Mouse (Mus musculus) Muller cell, postnatal 12 days (primary cell): ENCODE measurements at regions not wholly inside any gene's neighbourhood (a gene's known extent, or its start where the extent isn't known, plus 50 kb on each side); places are given as distances from the start of the nearest gene placed in this dataset.

Experiments
- DNase-seq: peaks from one replicate; pipeline ENCODE4 v3.0.0-alpha.2; 2015; ENCODE audit errors: inconsistent ontology term

DNA sequence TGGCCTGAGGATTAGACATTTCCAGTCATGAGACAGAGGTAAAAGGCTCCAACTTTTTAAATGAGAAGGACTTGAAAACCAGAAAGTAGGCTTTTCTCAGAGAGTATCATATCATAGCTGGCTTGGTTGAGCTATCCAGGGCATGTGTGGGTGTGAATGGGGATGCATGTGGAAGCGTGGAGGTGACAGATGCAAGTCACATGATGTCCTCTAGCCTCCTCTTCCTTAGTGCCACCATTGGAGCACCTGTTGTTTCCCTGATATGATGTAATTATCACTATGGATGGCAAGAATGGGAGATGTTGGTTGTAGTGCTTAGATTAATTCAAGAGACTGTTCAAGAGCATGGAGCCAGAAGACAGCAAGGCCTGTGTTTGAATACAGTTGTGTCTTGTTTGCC is 510.0 kb downstream of the Ccdc171 start:
- DNase-seq = no peak

- DNase-seq = no peak
These were observed 512.2 kb downstream of the Ccdc171 start for GRCm38 (mm10) chr4:84037535-84037934.

DNA sequence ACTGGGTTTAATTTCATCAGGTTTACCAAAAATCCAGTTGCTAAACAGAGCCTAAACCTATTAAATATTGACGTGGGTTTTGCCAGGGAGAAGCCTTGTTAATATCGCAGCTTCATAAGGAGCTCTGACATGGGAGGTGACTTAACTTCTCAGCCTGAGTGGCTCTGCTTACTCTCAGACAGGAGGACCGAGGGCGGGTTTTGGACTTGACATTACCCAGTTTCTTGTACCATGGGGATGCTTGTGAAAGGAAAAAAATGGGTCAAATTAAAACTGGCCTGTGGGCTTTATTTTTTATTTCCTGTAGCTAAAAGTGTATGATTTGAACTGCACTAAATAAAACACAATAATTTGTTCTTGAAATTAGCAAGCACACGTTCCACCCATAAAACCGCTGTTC is 524.9 kb downstream of the Ccdc171 start:
- no peak for DNase-seq

GRCm38 (mm10) chr4:84056863-84057502 is 531.6 kb downstream of the Ccdc171 start:
- DNase-seq = no peak

- no peak for DNase-seq
These were observed 534.8 kb downstream of the Ccdc171 start for GRCm38 (mm10) chr4:84060187-84060586.

DNA sequence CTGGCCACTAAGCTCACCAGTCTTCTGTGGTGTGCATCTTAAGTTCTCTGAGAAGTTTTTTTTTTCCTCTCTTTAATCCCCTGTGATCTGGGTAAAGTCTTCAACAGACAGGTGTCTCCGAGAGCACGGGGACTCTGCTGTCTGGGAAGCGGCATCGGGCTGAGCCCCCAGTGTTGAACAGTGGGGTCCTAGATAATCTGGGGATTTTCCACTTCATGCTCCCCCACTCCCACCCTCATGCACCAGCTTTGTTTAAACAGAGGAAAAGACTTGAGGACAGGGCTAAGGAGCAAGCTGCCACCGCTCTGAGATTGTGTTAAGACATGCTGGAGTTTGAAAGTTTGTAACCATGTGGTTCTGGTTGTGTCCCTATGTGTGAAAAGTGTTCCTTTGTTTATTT is 538.4 kb downstream of the Ccdc171 start:
- DNase-seq = no peak

DNA sequence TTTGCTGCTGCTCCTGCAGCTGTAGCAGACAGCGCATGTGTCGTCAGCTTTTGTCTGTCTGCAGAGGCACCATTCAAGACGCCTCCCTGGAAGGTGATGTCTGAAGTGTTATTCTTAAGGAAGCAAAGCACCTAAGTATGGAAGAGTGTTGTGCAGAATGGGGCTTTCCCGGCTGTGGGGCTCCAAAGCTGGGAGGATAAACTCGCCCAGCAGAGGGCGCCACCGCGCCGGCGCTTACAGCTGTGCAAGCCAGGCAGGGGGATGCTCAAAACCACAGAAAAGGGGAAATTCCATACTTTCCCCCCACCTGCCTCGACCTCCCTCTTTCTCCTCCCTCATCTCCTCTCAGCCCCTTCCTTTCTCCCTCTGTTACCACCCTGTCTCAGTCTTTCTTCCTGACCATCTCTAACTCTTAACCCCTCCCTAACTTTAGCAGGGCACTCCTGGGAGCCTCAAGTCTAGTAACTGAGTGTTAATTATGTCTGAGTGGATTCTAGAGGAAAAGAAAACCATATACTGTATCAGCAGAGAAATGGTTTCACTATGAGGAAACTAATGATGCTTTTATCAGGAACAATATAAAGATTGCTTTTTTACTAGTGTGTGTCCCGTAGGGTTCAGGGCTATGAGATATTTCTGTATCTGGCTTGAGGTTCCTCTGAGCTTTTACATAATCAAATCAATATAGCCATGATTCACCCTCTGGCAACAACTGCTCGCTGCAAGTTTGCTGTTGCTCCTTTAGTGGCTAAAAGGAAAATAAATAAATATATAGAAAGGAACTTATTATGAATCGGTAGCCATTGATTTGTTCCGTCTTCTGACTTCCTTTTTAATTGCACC is 539.5 kb downstream of the Ccdc171 start:
- DNase-seq = peak; percentile 59

- peak; percentile 48 for DNase-seq
These were observed 540.2 kb downstream of the Ccdc171 start for GRCm38 (mm10) chr4:84065457-84066124.

GRCm38 (mm10) chr4:84067931-84068575 is 542.7 kb downstream of the Ccdc171 start:
- DNase-seq = no peak

- DNase-seq = no peak
These were observed 543.8 kb downstream of the Ccdc171 start for GRCm38 (mm10) chr4:84068947-84069663.

GRCm38 (mm10) chr4:84069681-84070080 is 544.3 kb downstream of the Ccdc171 start:
- DNase-seq = no peak

DNA sequence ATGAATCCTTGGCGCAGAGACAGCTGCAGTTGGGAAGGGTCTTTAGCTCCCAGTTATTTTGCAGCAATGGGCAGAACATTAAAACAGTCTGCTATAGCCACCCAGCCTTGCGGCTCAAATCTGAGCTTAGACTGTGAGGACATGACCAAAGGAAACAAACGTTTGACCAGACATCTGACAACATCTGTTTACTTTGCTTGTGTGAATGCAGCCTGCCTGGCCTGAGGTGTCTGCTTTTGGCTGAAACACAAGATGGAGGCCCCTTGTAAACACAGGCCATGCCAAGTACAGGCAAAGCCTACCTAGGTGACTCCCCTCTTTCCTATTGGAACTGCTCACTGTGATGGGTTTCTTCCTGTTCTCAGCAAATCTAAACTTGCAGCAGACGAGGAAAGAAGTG is 544.7 kb downstream of the Ccdc171 start:
- no peak for DNase-seq

DNA sequence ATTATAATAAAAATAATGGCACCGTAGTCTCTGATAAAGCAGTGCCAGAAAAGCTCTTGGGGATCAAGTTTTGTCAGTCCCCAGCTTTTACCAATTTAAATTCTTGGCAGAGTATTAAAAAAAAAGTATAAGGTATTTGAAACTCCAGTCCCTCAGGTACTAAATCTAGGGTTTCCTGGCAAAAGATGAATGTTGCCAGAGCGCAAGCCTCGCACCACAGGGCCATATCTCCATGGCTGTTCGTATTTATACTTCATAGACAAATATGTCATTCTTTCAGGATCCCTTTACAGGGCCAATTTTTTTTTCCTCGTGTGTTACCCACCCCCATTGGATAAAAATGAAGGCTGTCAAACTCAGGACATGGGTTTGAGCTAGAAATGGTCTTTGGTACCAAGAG is 546.8 kb downstream of the Ccdc171 start:
- DNase-seq = no peak

DNA sequence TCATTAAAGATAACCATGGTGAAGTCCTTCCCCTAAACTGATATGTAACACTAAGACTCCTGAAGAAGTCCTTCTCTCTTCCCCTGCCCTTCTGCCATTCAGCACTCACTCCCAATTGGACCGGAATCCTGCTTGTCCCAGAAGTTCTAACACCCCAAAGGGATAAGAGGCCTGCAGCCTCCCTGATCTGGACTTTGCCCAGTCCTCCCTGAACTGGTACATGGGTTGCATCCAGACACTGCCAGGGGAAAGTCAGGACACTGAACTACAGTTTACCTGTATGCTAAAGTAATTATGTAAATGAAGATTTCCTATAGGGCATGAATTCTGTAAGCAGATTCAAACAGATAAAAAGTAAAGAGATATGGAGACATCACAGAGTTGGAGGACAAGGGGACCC is 551.2 kb downstream of the Ccdc171 start:
- DNase-seq = no peak

DNA sequence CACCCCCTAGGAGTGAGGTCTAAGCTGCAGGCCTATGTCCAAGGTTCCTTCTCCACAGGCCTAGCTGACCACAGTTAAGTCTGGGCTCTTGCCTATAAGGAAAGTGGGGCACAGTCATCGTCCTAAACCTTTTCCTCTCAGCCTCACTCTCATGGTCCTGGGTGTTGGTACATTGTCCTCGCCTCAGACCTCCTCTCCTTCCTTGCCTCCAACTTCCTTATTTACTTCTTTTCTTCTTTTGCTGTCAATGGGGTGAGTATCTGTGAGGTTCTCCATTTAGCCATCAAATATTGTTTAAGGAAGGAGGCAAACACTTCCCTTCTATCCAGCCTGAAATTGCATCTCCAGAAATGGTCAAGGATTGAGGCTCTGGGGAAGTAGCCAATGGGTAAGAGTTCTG is 554.2 kb downstream of the Ccdc171 start:
- no peak for DNase-seq

GRCm38 (mm10) chr4:84081518-84081917 is 556.2 kb downstream of the Ccdc171 start:
- DNase-seq = no peak

GRCm38 (mm10) chr4:84088166-84088565 is 562.8 kb downstream of the Ccdc171 start:
- DNase-seq = no peak

DNA sequence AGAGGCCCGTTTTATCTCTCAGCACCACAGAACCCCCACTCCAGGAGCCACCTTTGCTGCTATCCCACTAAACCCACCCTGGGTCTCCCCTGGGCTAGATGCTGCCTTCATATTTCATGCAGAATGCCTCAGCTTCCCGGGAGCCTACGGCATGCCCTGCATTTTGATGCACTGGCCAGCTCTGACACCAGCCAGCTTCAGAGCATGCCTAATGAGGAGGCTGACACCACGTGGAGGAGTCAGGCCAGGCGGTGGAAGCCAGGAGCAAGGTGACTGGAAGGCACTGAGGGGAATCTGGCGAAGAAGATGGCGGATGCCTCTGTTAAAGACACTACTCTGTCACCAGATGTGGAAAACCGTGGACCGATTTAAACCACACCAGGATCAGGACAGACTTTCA is 567.2 kb downstream of the Ccdc171 start:
- DNase-seq = no peak

DNA sequence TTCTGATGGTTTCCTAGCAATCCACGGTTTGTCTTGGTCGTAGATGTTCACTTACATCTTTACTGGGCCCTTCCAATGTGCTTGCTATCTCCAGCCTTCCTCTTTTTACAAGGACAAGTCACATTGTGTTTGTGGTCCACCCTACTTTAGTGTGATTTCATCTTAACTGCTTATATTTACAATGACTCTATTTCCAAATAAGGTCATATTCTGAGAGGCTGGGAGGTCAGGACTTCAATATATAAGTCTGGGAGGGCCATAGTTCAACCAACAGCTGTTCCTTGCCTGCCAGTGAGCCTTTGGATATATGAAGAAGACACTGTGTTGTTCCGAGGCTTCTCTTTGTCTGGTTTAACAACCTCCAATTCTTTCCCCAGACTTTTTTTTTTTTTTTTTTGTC is 569.9 kb downstream of the Ccdc171 start:
- DNase-seq = no peak

- DNase-seq = peak; percentile 78
These were observed 570.7 kb downstream of the Ccdc171 start for GRCm38 (mm10) chr4:84096081-84096480.

DNA sequence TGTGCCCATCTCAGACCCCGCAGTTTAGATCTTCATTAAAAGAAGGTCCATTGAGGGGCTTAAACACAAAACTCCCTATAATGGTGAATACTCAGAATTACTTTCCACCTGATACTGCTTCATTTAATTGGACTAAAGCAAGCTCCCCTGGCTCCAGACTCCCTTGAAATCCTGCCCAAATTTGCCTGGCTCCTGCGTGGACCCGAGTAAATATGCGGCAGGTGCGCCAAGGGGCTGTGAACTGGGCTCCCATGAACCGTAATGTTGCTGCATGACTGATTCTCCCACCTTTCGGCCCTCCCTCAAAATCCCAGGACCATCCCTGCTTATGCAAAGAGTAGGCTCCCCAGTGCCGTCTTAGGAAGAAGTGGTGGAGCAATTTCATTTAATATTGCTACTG is 573.7 kb downstream of the Ccdc171 start:
- no peak for DNase-seq

GRCm38 (mm10) chr4:84101923-84102322 is 573.2 kb downstream of the Bnc2 start:
- no peak for DNase-seq
